Mouse (Mus musculus) heart, adult 2 months (tissue): ENCODE measurements around the gene Disp2. TPM values are rescaled to one million over a fixed set of nuclear protein-coding genes. Genes with fewer than 3 reads are reported as not detected.

Source experiments
- DNase-seq, 2 experiments: peaks; one replicate each; pipeline ENCODE4 v3.0.0; 2021
- H3K27ac ChIP-seq: fragments of 200-600 bp; 2 replicates; pipeline ENCODE4 v1.8.1; 2022
- H3K27me3 ChIP-seq: fragments of 200-500 bp; 2 replicates; pipeline ENCODE4 v1.6.1; 2012; ENCODE audit warnings: mild to moderate bottlenecking, low read length, inconsistent platforms, mixed read lengths; ENCODE audit not compliant: control insufficient read depth, insufficient read depth
- H3K36me3 ChIP-seq: fragments of 200-500 bp; 2 replicates; pipeline ENCODE4 v1.6.1; 2012; ENCODE audit warnings: low read length, inconsistent platforms; ENCODE audit not compliant: control insufficient read depth, insufficient read depth
- H3K4me1 ChIP-seq: fragments of 200-500 bp; 2 replicates; pipeline ENCODE4 v1.6.1; 2011; ENCODE audit warnings: low read length; ENCODE audit not compliant: control insufficient read depth, insufficient read depth
- H3K4me3 ChIP-seq: fragments of 200-600 bp; 2 replicates; pipeline ENCODE4 v1.8.1; 2022
- H3K79me2 ChIP-seq: fragments of 200-500 bp; replicated peaks from 2 replicates; pipeline ENCODE4 v1.6.1; 2012; ENCODE audit warnings: mild to moderate bottlenecking, inconsistent platforms, low read length, moderate library complexity, mixed read lengths; ENCODE audit not compliant: control insufficient read depth, insufficient read depth
- H3K9ac ChIP-seq: fragments of 200-500 bp; 2 replicates; pipeline ENCODE4 v1.6.1; 2012; ENCODE audit warnings: low read depth, mild to moderate bottlenecking, control low read depth, inconsistent platforms, low read length, mixed read lengths
- CTCF ChIP-seq: fragments of 200-600 bp; IDR thresholded peaks from 2 replicates; pipeline ENCODE4 v1.8.1; 2022; ENCODE audit warnings: antibody characterized with exemption, mild to moderate bottlenecking, moderate library complexity
- EP300 ChIP-seq: fragments of 200-500 bp; IDR thresholded peaks from 2 replicates; pipeline ENCODE4 v1.6.1; 2011; ENCODE audit warnings: low read depth, low read length, control low read depth; ENCODE audit not compliant: insufficient read depth
- POLR2A ChIP-seq: fragments of 200-500 bp; IDR thresholded peaks from 2 replicates; pipeline ENCODE4 v1.6.1; 2011; ENCODE audit warnings: mild to moderate bottlenecking, low read depth, low read length, control low read depth; ENCODE audit not compliant: insufficient read depth
- WGBS: fragments of 180-500 bp; shearing (Covaris S2); methylation state at CpG from one replicate; pipeline ENCODE4 v1.1.7; 2018; 5-methylcytosine and 5-hydroxymethylcytosine counted together
- intact Hi-C: fragments of 180-260 bp; cut with DNase I; formaldehyde crosslinking; loops from one replicate; pipeline ENCODE4 v1.15.1; 2025
- polyA plus RNA-seq: library from polyadenylated mRNA; depleted of rRNA; stranded (reverse); fragments of >200 nt; gene quantifications from 2 replicates; pipeline ENCODE4 v1.2.3, GENCODE M21; 2012
- total RNA-seq, 2 experiments: library from RNA; stranded (reverse); gene quantifications; 2 replicates each; pipeline ENCODE4 v1.2.3; 2021

Gene Disp2
- total and polyA plus RNA-seq, 3 experiments = 0.11 to 0.39 TPM; not detected in 1

DNA sequence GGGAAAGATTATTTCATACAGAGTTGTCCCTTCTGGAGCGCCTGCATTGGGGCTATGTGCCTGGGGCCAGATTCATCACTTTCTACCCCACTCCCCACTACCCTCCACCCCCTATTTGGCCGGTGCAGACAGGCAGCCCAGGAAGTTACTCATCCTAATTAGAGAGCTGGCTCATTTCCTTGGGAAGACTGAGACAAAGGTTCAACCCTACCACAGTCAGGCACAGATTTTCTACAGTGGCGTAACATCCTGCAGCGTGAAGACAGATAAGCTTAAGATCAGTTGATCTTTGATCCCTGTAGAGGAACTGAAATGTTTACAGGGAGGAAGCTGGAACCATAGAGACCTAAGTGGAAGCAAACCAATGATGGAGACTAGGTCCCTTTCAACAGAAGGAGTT lies 2.8 kb downstream of the Disp2 start:
- H3K79me2 ChIP-seq = no peaks in the 10 kb centered on the region
- H3K27me3 ChIP-seq = no peaks in the 10 kb centered on the region
- 35% methylated on average over 4 of the region's 4 CpGs for WGBS
- no peak overlapping the region for H3K4me3 ChIP-seq
- no peak overlapping the region for H3K9ac ChIP-seq
- no peaks in the 10 kb centered on the region for H3K4me1 ChIP-seq
- TF ChIP-seq POLR2A = no peak
- no peak for TF ChIP-seq CTCF
- TF ChIP-seq EP300 = no peak
- intact Hi-C loops = no loop called here
- no peak overlapping the region for H3K27ac ChIP-seq
- H3K36me3 ChIP-seq = no peaks in the 10 kb centered on the region
- DNase-seq = no peak

DNA sequence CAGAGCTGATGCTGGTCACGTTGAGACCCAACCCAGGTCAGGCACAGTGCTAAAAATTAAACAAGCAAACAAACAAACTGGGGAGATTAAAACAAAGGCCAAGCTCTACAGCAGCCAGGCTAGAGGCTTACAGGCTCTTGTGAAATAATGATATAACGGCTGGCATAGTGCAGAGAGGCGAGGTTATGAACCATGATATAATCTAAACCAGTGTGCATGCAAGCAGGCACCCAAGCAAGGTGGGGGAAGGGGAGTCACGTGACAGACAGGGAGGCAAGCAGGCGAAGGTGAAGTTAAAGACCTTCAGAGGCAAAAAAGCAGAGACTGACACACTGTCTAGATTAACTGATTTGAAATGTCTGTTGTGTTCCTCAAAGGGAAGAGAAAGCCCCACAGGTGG lies 3.6 kb downstream of the Disp2 start:
- Histone ChIP-seq H3K9ac (no peak overlapping the region), H3K27me3 (no peaks in the 10 kb centered on the region), H3K4me1 (no peaks in the 10 kb centered on the region), H3K4me3 (no peak overlapping the region), H3K36me3 (no peaks in the 10 kb centered on the region), H3K27ac (no peak overlapping the region), H3K79me2 (no peaks in the 10 kb centered on the region)
- 62% methylated on average over 5 of the region's 5 CpGs for WGBS
- no peak for TF ChIP-seq POLR2A
- no peak for TF ChIP-seq CTCF
- no peak for TF ChIP-seq EP300
- no peak for DNase-seq
- intact Hi-C loops = no loop called here

DNA sequence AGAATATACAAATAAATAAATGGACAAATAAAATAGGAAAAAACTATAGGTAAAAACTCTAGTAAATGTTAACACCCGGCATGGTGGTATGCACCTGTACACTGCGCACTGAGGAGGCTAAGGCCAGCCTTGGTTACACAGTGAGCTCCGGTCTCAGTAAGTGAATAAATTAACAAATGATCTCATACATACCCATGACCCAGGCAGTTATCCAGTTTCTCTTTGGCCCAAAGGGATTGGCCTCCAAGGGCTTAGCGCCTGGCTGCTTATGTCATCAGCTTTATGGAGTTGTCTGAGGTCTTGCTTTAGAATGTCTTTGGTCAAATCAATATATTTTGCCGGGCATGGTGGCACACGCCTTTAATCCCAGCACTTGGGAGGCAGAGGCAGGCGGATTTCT lies 4.1 kb downstream of the Disp2 start:
- intact Hi-C loops = no loop called here
- H3K9ac ChIP-seq = no peak overlapping the region
- WGBS = 91% methylated on average over 7 of the region's 7 CpGs
- TF ChIP-seq CTCF (no peak), EP300 (no peak), POLR2A (no peak)
- no peaks in the 10 kb centered on the region for H3K4me1 ChIP-seq
- H3K36me3 ChIP-seq = no peaks in the 10 kb centered on the region
- no peaks in the 10 kb centered on the region for H3K27me3 ChIP-seq
- H3K4me3 ChIP-seq = no peak overlapping the region
- no peak overlapping the region for H3K27ac ChIP-seq
- DNase-seq = no peak
- no peaks in the 10 kb centered on the region for H3K79me2 ChIP-seq

DNA sequence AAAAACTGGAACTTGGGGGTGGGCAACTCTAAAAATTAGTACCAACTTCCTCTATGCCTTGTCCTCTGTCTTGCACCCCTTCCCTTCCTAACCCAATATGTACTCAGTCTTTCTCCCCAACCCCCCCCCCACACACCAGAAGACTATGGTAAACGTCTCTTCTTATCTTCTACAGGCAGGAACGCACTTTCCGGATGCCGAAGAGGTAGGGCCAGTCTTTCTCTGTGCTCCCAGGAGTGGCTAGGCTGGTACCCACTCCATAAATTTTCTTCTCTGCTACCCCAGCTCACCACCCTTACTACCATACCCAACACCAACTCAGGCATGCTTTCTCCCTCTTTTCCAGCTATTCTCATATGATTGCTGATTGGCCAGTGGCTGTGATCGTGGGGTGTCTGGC lies 7.0 kb downstream of the Disp2 start:
- Histone ChIP-seq H3K9ac (no peak overlapping the region), H3K27ac (no peak overlapping the region), H3K27me3 (no peaks in the 10 kb centered on the region), H3K4me1 (peaks cover 1% of the 10 kb centered on the region; the same call in 1 of the 2 replicates), H3K79me2 (no peaks in the 10 kb centered on the region), H3K4me3 (no peak overlapping the region), H3K36me3 (no peaks in the 10 kb centered on the region)
- 65% methylated on average over 5 of the region's 5 CpGs for WGBS
- DNase-seq = no peak
- intact Hi-C loops = no loop called here
- no peak for TF ChIP-seq EP300
- no peak for TF ChIP-seq CTCF
- no peak for TF ChIP-seq POLR2A

DNA sequence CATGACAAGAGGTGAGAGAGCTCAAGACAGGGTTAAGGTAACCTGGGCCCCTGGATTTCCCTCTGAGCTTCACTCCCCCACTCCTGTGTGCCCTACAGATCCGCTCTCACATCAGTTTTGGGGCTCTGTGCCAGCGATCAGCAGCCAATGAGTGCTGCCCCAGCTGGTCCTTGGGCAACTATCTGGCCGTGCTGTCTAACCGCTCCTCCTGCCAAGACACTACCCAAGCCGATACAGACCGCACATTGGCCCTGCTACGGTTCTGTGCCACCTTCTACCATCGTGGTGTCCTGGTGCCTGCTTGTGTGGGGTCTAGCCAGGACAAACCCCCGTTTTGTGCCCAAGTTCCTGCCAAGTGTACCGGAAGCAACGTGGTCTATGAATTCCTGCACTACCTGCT lies 10.0 kb downstream of the Disp2 start:
- no peak for TF ChIP-seq CTCF
- TF ChIP-seq POLR2A = no peak
- TF ChIP-seq EP300 = no peak
- no peaks in the 10 kb centered on the region for H3K79me2 ChIP-seq
- no peak overlapping the region for H3K4me3 ChIP-seq
- intact Hi-C loops = loop anchor here (2.0 kb wide), 1 partner anchor 59 kb away; no protein-coding TSS in a partner anchor
- peaks cover 1% of the 10 kb centered on the region; the same call in 1 of the 2 replicates for H3K4me1 ChIP-seq
- H3K27ac ChIP-seq = no peak overlapping the region
- no peak for DNase-seq
- H3K9ac ChIP-seq = no peak overlapping the region
- no peaks in the 10 kb centered on the region for H3K27me3 ChIP-seq
- WGBS = 84% methylated on average over 11 of the region's 11 CpGs
- H3K36me3 ChIP-seq = no peaks in the 10 kb centered on the region

DNA sequence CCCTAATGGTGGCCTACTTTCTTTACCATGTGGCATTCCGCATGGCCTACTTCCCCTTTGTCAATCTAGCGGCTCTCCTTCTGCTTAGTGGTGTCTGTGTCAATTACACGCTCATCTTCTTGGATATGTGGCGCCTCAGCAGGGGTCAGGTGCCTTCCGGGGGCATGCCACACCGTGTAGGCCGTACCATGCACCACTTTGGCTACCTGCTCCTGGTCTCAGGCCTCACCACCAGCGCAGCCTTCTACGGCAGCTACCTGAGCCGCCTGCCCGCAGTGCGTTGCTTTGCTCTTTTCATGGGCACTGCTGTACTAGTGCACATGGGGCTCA lies 10.7 kb downstream of the Disp2 start:
- H3K4me1 ChIP-seq = peaks cover 1% of the 10 kb centered on the region; the same call in 1 of the 2 replicates
- H3K4me3 ChIP-seq = no peak overlapping the region
- 69% methylated on average over 12 of the region's 12 CpGs for WGBS
- TF ChIP-seq POLR2A = no peak
- TF ChIP-seq EP300 = no peak
- TF ChIP-seq CTCF = no peak
- H3K9ac ChIP-seq = no peak overlapping the region
- no peak overlapping the region for H3K27ac ChIP-seq
- intact Hi-C loops = loop anchor here (1.0 to 5.0 kb wide), 2 partner anchors 93 to 162 kb away; no protein-coding TSS in a partner anchor
- no peaks in the 10 kb centered on the region for H3K79me2 ChIP-seq
- no peaks in the 10 kb centered on the region for H3K27me3 ChIP-seq
- no peaks in the 10 kb centered on the region for H3K36me3 ChIP-seq
- no peak for DNase-seq
